Mouse (Mus musculus) adrenal gland, postnatal 36 days (tissue): ENCODE measurements around the gene Il1f6. TPM values are rescaled to one million over a fixed set of nuclear protein-coding genes. Genes with fewer than 3 reads are reported as not detected.
A peak's percentile ranks its signal among the peaks of the same experiment; 100 is the strongest.
"Not testable (repeated sequence)": the region's sequence is repeated elsewhere in the genome, so short reads cannot be mapped to it uniquely, and the experiment has no call there.

Source experiments
- DNase-seq, 2 experiments: peaks; one replicate each; pipeline ENCODE4 v3.0.0; 2021; ENCODE audit warnings: mixed read lengths in 1 of 2
- long read RNA-seq, 2 experiments: library from polyadenylated mRNA; stranded (forward); transcript quantifications; one replicate each; pipeline ENCODE4 v2.0.0; 2021; ENCODE audit warnings: borderline sequencing depth in 2 of 2
- total RNA-seq, 2 experiments: library from RNA; stranded (reverse); gene quantifications; 2 replicates each; pipeline ENCODE4 v1.2.3; 2021

The Il1f6 gene
- total RNA-seq, result not detected
- long read RNA-seq, experiment 1, result 0 reads
- long read RNA-seq, experiment 2, result 0 reads

DNA sequence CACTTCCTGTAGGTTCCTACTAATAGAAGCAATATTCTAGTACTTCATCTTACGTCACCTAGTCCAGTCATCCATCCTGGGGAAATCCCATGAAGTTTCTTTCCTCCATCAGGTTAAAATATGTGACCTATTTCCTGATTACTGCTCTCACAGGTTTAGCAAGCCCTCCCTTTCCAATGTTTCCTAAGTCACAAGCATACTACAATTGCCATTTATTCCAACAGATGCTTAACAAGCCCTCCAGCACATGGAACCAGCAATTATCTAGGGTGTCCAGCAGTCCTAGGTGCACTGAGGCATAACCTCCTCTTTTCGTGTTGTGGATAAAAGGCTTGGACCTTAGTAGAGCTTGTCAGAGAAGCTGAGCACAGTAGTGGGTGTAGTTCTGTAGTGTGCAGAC, at the start of gene Il1f6:
TSS of gene Il1f6 (plus strand) at position 301 of the 400 bp plus-strand sequence.
- DNase-seq, result no peak

DNA sequence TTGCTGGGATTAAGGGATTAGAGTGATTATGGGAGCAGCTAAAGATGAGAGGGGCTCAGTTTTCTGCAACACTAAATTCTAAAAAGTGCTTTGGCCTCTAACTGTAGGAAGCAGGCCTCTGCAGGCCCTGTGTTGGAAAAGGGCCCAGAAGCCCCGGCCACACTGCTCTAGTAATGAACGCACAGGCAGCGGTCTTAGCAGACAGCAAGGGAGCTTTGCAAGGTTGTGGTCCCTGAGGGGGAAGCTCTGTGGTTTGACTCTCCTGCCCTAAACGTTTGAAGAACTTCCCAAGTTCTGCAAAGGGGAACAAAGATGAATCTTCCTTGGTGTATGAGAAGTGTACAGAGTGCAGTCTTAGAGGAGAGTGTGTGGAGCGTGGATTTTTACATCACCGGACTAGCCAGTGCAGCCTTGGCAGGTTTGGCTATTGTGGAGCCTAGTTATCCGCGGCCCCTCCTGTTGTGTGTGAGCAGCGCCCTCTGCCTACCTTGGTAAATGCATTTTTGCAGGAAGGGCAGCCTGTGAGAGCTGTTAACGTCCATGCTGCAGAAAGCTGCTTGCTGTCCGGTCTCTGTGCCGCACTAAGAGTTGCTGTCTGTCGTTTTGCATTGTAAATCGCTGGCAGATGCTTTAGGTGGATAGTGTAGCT, 33.4 kb upstream of the Il1f6 start:
- peak; percentile 24 to 41 for DNase-seq

DNA sequence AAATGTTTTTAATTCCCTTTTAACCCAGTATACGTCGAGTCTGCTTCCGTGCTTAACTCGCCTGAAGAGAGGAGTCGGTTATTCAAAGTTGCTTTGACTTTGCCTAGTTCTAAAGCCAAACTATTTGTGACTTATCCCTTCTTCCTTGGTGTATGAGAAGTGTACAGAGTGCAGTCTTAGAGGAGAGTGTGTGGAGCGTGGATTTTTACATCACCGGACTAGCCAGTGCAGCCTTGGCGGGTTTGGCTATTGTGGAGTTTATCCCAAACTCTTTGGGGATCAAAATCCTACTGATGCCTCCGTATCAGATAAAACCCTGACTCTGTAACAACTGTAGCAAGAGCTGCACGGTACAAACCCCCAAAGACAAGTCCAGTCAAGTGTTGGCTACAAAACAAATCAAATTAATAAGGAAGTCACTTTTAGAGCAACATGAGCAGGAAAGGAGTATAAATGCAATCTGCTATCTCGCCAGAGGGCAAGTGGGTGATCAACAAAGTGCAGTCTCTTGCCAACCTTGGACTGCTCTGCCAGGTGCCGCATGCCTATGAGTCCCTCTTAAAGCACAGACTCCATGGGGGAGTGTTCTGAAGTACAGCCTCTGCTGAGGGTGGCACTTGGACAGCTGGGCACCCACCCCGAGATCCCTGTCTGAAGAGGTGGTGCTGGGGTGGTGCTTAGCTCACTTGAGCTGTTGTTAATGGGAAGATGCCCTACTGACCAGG, 32.6 kb upstream of the Il1f6 start:
- peak in 1 of 2 experiments; percentile 14 for DNase-seq

DNA sequence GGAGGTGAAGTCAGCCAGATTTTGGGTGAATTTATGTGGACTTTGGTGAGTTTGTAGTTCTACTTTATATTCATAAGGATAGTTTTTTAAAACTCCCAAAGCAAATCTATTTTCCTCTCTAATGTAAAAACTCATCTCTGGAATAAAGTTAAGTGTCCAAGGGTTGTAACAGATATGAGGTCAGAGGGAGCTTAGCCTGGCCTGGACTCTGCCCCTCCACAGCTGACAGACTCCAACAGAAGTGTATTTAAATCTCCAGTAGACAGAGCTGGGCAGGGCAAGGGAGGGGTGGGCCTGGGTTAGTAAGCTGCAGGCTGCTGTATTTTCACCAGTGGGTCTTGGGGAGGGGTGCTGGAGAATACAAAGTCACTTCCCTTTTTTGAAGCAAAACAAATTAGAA, 31.1 kb upstream of the Il1f6 start:
- DNase-seq, result not testable (repeated sequence)

DNA sequence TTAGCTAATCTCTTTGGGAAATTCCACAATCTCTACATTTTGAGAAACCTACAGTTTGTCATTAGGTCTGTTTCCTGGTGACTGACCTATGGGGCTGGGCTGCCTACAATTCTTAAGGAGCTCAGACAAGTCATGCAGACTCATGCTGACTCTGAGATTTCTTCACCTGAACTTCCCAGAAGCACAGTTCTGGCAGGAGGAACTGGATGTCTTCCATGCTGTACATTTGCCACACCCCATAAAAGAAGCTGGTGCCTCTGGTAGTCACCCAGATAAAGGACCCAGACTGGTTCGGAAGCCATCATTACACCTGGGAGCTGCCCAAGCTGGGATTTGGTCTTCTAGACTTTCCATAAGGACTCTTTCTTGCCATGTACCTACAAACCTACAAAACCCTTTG, 29.0 kb upstream of the Il1f6 start, which contains the start of gene Il1f9:
TSS of gene Il1f9 (plus strand) at position 301 of the 400 bp plus-strand sequence.
- no peak for DNase-seq

DNA sequence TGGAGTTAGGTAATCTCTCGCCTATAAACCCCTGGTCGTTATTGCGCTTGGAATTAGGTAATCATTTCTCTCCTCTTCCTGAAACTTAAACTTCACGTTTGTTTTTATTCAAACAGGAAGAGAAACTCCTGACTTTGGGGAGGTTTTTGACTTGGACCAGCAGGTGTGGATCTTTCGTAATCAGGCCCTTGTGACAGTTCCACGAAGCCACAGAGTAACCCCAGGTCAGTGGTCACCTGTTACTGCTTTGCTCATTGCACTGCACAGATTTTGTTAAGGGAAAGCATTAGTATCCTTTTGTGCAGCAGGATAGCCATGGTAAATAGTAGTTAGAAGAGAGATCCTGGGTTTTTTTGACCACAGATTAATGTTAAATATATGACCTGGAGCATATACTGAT, 27.6 kb upstream of the Il1f6 start:
- no peak for DNase-seq

DNA sequence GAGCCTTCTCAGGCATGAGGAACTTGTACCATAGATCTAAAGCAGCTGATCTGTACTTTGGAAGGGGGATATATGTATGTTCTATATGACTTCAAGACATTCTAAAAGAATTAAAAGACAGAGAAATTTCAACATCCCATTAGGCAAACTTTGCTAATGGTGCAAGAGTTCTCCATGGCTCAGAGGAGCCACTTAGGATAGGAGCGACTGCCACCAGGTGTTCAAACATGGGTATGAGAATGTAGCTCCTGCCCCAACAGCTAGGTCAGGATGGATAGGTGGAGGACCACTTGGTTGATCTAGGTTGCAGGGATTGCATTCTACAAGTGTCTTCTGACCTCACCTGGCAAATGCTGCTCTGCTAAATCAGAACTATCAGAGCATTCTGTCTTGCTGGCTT, 27.0 kb upstream of the Il1f6 start:
- peak in 1 of 2 experiments; percentile 8 for DNase-seq

DNA sequence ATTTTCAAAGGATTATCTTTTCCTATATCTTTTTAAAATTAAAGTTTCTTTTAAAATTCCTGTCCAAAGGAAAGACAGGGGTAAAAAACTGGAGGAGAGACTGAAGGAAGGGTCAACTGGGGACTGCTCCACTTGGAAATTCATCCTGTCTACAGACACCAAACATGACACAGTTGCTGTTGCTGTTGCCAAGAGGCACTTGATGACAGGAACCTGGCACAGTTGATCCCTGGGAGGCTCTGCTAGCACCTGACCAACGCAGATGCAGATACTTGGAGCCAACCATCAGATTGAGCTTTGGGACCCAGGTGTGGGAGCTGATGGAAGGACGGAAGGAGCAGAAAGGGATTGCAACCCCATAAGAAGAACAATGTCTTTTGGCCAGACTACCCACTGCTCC, 12.0 kb downstream of the Il1f6 start:
- no peak for DNase-seq

DNA sequence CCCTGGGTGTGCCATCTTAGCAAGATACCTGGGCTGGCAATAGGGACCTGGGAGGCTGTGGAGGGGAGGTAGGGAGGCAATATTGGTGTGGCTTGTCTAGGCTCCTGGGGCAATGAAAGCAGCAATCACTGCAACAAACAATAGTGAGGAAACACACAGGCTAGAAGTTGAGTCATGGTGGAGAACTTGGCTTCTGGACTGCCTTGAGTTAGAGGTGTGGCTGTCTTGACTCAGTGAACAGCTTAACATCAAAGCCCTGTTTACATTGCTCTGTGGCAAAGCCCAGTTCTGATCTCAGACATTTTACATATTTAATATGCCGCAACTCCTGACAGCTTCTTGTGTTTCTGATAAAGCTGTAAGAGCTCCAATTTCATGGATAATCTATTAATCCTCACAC, 52.3 kb downstream of the Il1f6 start:
- no peak for DNase-seq

DNA sequence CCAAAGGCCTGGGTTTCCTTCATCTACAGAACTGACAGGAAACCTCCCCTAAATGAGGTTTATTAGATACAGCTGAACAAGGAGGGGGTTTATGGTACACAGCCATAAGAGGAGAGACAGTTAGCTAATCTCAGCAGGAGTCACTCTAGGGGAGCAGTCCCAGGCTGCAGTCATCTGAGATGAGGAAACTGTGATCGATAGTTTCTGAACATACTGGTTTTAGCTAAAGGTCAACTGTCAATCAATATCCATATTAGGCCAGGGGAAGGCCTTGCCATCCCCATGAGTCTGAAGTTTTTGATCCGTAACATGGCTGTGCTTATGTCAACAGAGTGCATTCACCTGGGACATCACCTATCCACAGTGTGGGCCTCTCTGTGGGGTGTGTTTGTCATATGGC, 58.4 kb downstream of the Il1f6 start:
- no peak for DNase-seq

DNA sequence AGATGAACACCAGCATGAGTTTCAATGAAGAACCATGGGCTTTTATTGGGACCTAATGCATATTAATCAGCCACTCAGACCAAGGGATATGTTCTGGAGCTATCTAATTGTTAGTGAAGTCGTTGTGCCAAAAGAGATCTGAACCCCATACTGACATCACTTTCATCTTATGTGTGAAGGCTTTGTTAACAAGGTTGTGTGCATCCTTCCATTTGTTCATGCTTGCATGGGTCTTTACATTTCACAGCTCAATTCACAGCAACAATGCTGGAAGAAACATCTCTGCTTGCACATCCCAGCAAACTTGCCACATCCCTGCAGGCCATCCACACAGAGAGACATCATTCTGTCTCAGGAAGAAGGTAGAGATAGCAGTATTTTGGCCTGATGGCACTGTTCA, 59.9 kb downstream of the Il1f6 start:
- no peak for DNase-seq

Other genes starting within 250 kb of the Il1f6 start
- 10 to 100 TPM in 1 of 2 experiments, 1 to 10 TPM in 1; 7.8 to 19.4 TPM for gene Hnmt, start 166.0 kb upstream of the Il1f6 start, total RNA-seq
- gene Tbpl2, start 118.8 kb upstream of the Il1f6 start, total RNA-seq, result not detected
- not detected for gene Il1f8, start 62.3 kb upstream of the Il1f6 start, total RNA-seq
- not detected for gene Il1f9, start 28.9 kb upstream of the Il1f6 start, total RNA-seq
- gene Il1f5, start 61.5 kb downstream of the Il1f6 start, total RNA-seq, result not detected
- not detected for gene Il1f10, start 75.8 kb downstream of the Il1f6 start, total RNA-seq
- gene Il1rn, start 121.4 kb downstream of the Il1f6 start, total RNA-seq, result under 1 TPM; 0.16 to 0.79 TPM
- gene Psd4, start 152.2 kb downstream of the Il1f6 start, total RNA-seq, result 1 to 10 TPM; 1.5 to 2.4 TPM